Mouse (Mus musculus) midbrain, postnatal 0 days (tissue): ENCODE results near the gene Maats1. TPM values are rescaled to one million over a fixed set of nuclear protein-coding genes. Genes with fewer than 3 reads are reported as not detected.

Source experiments
- ATAC-seq: fragments of 200-750 bp; cut with Nextera tagmentation; 2 replicates; pipeline ENCODE4 v1.8.0; 2017; ENCODE audit warnings: moderate number of reproducible peaks, mild to moderate bottlenecking, moderate TSS enrichment, moderate library complexity; ENCODE audit not compliant: low FRiP score
- DNase-seq: peaks from one replicate; pipeline ENCODE4 v3.0.0-alpha.2; 2015; ENCODE audit warnings: low spot score
- H3K27ac ChIP-seq: fragments of 300-500 bp; sonication (generic); 2 replicates; pipeline ENCODE4 v1.5.1; 2014; ENCODE audit warnings: low read depth, mild to moderate bottlenecking, low read length, mixed read lengths
- H3K27me3 ChIP-seq: fragments of 300-500 bp; sonication (generic); 2 replicates; pipeline ENCODE4 v1.6.1; 2014; ENCODE audit warnings: low read length, control low read depth, mixed read lengths; ENCODE audit not compliant: insufficient read depth
- H3K36me3 ChIP-seq: fragments of 300-500 bp; sonication (generic); 2 replicates; pipeline ENCODE4 v1.6.1; 2014; ENCODE audit warnings: low read length, control low read depth, mixed read lengths; ENCODE audit not compliant: insufficient read depth
- H3K4me1 ChIP-seq: fragments of 300-500 bp; sonication (generic); 2 replicates; pipeline ENCODE4 v1.6.1; 2014; ENCODE audit warnings: mild to moderate bottlenecking, control low read depth, antibody characterized with exemption, low read length, mixed read lengths; ENCODE audit not compliant: insufficient read depth
- H3K4me2 ChIP-seq: fragments of 300-500 bp; sonication (generic); 2 replicates; pipeline ENCODE4 v1.6.1; 2014; ENCODE audit warnings: low read depth, mild to moderate bottlenecking, low read length, mixed read lengths; ENCODE audit not compliant: poor library complexity, severe bottlenecking
- H3K4me3 ChIP-seq: fragments of 300-500 bp; sonication (generic); 2 replicates; pipeline ENCODE4 v1.5.1; 2014; ENCODE audit warnings: low read depth, mild to moderate bottlenecking, low read length, moderate library complexity
- H3K9ac ChIP-seq: fragments of 300-500 bp; sonication (generic); replicated peaks from 2 replicates; pipeline ENCODE4 v1.6.1; 2014; ENCODE audit warnings: mild to moderate bottlenecking, low read length, moderate library complexity, mixed read lengths; ENCODE audit not compliant: poor library complexity, severe bottlenecking
- H3K9me3 ChIP-seq: fragments of 300-500 bp; sonication (generic); 2 replicates; pipeline ENCODE4 v1.6.1; 2016; ENCODE audit warnings: low read length, control low read depth
- CTCF ChIP-seq: IDR thresholded peaks from 2 replicates; pipeline ENCODE4 v1.5.1; 2016; ENCODE audit warnings: antibody characterized with exemption, mild to moderate bottlenecking
- WGBS: fragments of 180-500 bp; shearing (Covaris S2); extraction: QIAGEN DNeasy Blood & Tissue Kit; methylation state at CpG from one replicate; pipeline ENCODE4 v1.1.7; 2014; 5-methylcytosine and 5-hydroxymethylcytosine counted together
- polyA plus RNA-seq: library from polyadenylated mRNA; unstranded; fragments of >200 nt; fragmentation: Nextera tagmentation; extraction: Ambion mirVana; gene quantifications from 2 replicates; pipeline ENCODE4 v1.2.1, GENCODE M21; 2015
- total RNA-seq: library from RNA; depleted of rRNA; stranded (reverse); fragments of >200 nt; gene quantifications from 2 replicates; pipeline ENCODE4 v1.2.3, GENCODE M21; 2014

Gene Maats1
- total and polyA plus RNA-seq, 2 experiments from 2014 or later, result 1.5 to 2.1 TPM

DNA sequence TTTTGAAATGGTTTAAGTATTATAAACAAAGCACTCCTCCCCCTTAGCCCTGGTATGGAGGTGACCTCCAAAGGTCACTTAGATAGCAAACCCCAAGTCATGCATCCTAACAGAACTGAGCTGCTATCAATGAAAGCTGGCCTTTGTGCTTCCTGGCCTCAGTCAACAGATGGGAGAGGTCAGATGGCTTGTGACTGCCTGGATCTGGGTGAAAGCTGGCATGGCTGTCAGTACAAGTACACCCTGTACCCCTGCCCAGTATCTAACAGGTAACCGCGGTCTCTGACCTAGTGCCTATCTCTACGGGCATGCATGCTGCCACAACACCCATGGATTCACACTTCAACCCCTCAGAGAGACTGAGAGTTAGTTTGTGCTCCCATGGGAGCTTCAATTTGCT lies 54.2 kb downstream of the Maats1 start:
- TF ChIP-seq CTCF, result no peak
- H3K36me3 ChIP-seq, result no peaks in the 10 kb centered on the region
- H3K27me3 ChIP-seq, result no peaks in the 10 kb centered on the region
- H3K4me1 ChIP-seq, result no peaks in the 10 kb centered on the region
- WGBS, result 95% methylated on average over 3 of the region's 3 CpGs
- H3K4me2 ChIP-seq, result no peak overlapping the region
- no peak overlapping the region for H3K27ac ChIP-seq
- H3K9me3 ChIP-seq, result no peaks in the 10 kb centered on the region
- H3K9ac ChIP-seq, result no peak overlapping the region
- DNase-seq (no peak), ATAC-seq (no peak)
- H3K4me3 ChIP-seq, result no peak overlapping the region

DNA sequence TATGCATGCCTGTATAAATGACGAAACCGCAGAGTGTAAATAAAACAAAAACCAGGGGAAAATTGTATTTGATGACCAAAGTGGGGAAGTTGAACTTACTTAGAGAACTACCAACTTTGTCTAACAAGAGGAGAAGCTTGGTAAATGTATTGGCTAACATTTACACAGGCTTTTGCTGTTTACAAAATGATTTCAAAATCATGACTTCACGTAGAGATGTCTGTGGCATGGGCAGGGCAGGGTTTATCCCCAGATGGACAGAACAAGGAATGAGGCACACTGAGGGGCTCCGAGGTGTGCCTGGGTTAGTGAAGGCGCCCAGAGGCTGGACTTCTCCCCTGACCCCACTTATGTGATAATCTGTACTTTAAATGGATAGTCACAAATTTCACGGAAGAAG lies 54.6 kb downstream of the Maats1 start:
- Histone ChIP-seq H3K36me3 (no peaks in the 10 kb centered on the region), H3K27me3 (no peaks in the 10 kb centered on the region), H3K4me1 (no peaks in the 10 kb centered on the region), H3K4me2 (no peak overlapping the region), H3K9me3 (no peaks in the 10 kb centered on the region), H3K4me3 (no peak overlapping the region), H3K27ac (no peak overlapping the region), H3K9ac (no peak overlapping the region)
- 88% methylated on average over 6 of the region's 6 CpGs for WGBS
- no peak for TF ChIP-seq CTCF
- ATAC-seq (no peak), DNase-seq (no peak)

DNA sequence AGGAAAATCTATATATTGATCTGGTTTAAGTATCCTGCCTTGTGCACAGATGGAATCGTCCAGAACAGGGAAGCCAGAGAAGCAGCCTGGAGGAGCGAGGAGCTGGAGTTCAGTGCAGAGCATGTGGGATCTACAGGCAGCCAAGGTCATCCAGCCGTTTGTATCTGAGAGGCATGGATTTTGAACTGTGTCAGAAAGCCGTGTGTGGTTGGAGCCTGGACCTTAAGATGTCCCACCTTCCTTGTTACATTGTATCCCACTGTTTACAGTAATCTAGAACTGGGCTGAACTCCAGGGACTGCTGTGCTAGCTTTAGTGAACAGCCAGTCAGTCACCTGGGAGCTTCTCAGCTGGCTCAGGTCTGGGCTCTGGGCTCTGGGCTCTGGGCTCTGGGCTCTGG lies 55.4 kb downstream of the Maats1 start:
- Histone ChIP-seq H3K27me3 (no peaks in the 10 kb centered on the region), H3K4me3 (no peak overlapping the region), H3K9me3 (no peaks in the 10 kb centered on the region), H3K36me3 (no peaks in the 10 kb centered on the region), H3K9ac (no peak overlapping the region), H3K4me2 (no peak overlapping the region), H3K4me1 (no peaks in the 10 kb centered on the region), H3K27ac (no peak overlapping the region)
- TF ChIP-seq CTCF, result no peak
- ATAC-seq (no peak), DNase-seq (no peak)
- WGBS, result 68% methylated on average over 4 of the region's 4 CpGs

DNA sequence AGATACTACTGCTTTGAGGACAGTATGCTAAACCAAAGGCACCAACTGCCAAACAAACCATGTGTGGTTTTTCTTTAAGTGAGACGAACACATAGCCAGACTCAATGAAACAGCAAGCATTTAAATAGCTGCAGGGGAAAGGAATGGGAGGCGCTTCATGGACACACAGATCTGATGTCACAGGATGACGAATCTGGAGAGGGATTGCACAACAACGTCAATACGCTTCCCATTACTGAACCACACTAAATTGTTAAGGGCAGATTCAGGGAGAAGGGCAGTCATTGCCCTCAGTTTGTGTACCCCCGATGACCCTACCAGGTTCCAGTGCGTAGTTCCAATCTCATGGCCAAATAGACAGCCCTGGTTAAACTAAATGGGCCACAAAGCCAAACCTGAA lies 56.1 kb downstream of the Maats1 start:
- Histone ChIP-seq H3K9me3 (no peaks in the 10 kb centered on the region), H3K27ac (no peak overlapping the region), H3K4me3 (no peak overlapping the region), H3K4me1 (no peaks in the 10 kb centered on the region), H3K36me3 (no peaks in the 10 kb centered on the region), H3K27me3 (no peaks in the 10 kb centered on the region), H3K9ac (no peak overlapping the region), H3K4me2 (no peak overlapping the region)
- TF ChIP-seq CTCF, result no peak
- WGBS, result 90% methylated on average over 7 of the region's 7 CpGs
- DNase-seq (no peak), ATAC-seq (no peak)

DNA sequence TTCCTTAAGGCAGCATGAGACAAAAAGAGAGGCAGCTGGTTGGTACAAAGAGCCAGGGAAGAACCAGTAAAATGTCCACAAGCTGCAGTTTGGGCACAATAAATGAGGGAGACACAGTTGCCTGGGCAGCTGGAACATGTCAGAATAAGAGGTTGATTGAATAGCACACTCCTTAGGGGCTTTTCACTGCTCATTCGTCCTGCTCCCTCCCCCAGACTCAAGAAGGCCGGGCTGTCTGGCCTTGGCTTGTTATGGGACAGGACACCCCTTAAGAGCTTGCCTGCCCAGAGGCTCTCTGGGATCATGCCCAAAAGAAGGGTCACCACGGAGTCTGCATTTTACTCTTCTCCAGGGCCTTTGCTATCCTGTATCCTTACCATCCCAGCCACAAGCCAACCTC lies 58.6 kb downstream of the Maats1 start:
- no peak for TF ChIP-seq CTCF
- WGBS, result 38% methylated on average over 3 of the region's 3 CpGs
- ATAC-seq (no peak), DNase-seq (no peak)
- Histone ChIP-seq H3K27me3 (no peaks in the 10 kb centered on the region), H3K36me3 (no peaks in the 10 kb centered on the region), H3K4me1 (no peaks in the 10 kb centered on the region), H3K4me2 (no peak overlapping the region), H3K4me3 (no peak overlapping the region), H3K27ac (no peak overlapping the region), H3K9ac (no peak overlapping the region), H3K9me3 (no peaks in the 10 kb centered on the region)

DNA sequence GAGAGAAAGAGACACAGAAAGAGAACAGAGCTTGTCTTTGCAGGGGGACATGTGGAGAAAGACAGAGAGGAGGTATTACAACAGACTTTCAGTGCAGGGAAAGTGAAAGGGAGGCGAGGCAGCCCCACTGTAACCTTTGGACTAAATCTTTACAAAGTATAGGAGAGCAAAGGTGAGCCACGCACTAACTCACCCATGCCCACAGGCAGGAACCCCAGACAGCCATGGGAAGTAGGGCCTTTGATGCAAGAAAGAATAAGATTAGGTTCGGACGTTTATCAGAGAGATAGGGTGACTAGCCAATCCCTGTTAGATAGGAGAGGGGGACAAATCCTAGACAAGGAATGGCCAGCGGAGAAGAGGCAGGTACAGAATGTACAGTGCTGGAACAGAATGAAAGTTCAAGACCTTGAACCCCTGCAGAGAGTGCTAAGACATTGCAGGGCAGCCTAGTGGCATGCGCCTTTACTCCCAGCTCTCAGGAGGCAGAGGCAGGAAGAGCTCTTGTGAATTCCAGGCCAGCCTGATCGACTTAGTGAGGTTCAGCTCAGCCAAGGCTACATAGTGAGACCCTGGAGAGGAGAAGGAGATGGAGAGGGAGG lies 59.3 kb downstream of the Maats1 start:
- ATAC-seq (no peak), DNase-seq (no peak)
- H3K27ac ChIP-seq, result no peak overlapping the region
- H3K4me1 ChIP-seq, result no peaks in the 10 kb centered on the region
- H3K9ac ChIP-seq, result no peak overlapping the region
- WGBS, result 92% methylated on average over 7 of the region's 7 CpGs
- no peak overlapping the region for H3K4me2 ChIP-seq
- no peak overlapping the region for H3K4me3 ChIP-seq
- H3K27me3 ChIP-seq, result no peaks in the 10 kb centered on the region
- TF ChIP-seq CTCF, result no peak
- H3K36me3 ChIP-seq, result no peaks in the 10 kb centered on the region
- H3K9me3 ChIP-seq, result no peaks in the 10 kb centered on the region
